Mouse (Mus musculus) left cerebral cortex, postnatal 14 days (tissue): ENCODE data around the gene Gm10600. TPM values are rescaled to one million over a fixed set of nuclear protein-coding genes. Genes with fewer than 3 reads are reported as not detected.
"Not testable (repeated sequence)": the region's sequence is repeated elsewhere in the genome, so short reads cannot be mapped to it uniquely, and the experiment has no call there.

ENCODE experiments used
- DNase-seq, 2 experiments: peaks; one replicate each; pipeline ENCODE4 v3.0.0; 2021 to 2022; ENCODE audit warnings: low spot score in 2 of 2, mixed read lengths in 1 of 2
- intact Hi-C: fragments of 180-260 bp; cut with DNase I; formaldehyde crosslinking; loops from one replicate; pipeline ENCODE4 v1.15.1; 2025
- long read RNA-seq, 2 experiments: library from polyadenylated mRNA; stranded (forward); transcript quantifications; one replicate each; pipeline ENCODE4 v2.0.0; 2021
- total RNA-seq, 2 experiments: library from RNA; stranded (reverse); gene quantifications; 2 replicates each; pipeline ENCODE4 v1.2.3; 2021

The Gm10600 gene
- total RNA-seq: 10 to 100 TPM in 1 of 2 experiments, 1 to 10 TPM in 1; 7.9 to 15.5 TPM
- long read RNA-seq, experiment 1: 0 reads
- long read RNA-seq, experiment 2: 0 reads

DNA sequence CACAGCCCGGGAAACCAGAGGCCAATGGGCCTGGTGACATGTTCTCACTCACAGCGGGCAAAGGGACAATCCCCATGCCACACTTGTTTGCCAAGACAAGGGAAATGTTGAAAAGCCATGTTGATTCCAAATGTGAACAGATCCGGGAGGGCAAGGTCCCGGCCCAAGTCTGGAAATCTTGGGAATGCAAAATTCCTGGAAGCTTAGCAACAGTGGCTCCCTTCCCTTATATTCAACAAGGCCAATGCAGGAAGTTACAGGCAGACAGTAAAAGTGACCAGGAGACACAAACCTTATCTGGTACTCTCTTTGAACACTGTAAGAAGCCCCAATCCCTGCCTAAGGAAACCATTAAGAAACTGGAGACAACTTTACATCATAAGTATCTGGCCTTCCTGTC, at the start of gene Gm10600:
Gm10600 (plus strand) TSS at position 301 of the 400 bp plus-strand sequence.
- DNase-seq, intact Hi-C loops: not testable (repeated sequence)

DNA sequence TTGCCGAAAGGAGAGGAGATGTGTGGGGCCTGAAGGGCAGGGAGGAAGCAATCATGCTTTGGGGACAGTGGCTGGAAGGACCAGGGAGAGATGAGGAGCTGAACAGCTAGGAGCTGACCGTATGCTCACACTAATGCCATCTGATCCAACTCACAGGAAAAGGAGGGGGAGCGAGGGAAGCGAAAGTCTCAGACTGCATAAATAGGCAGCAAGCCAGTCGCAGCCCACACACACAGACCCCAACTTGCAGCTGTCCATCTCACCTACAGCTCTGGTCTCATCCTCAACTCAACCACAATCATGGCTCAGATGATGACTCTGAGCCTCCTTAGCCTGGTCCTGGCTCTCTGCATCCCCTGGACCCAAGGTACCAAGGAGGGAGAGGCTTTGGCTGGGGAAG, 15.0 kb downstream of the Gm10600 start, which contains the start of gene Ccl21b:
Ccl21b (plus strand) TSS at position 301 of the 400 bp plus-strand sequence.
- DNase-seq, intact Hi-C loops: not testable (repeated sequence)

Other genes with a start within 250 kb of the Gm10600 start
- gene Gm21093, start 205.9 kb upstream of the Gm10600 start, total RNA-seq: 1 to 10 TPM; 6.0 to 8.5 TPM
- gene Gm3893, start 149.4 kb upstream of the Gm10600 start, total RNA-seq: not detected
- gene Gm13304, start 125.8 kb upstream of the Gm10600 start, total RNA-seq: 10 to 100 TPM; 23.3 to 29.3 TPM
- gene Gm13306, start 87.2 kb upstream of the Gm10600 start, total RNA-seq: 10 to 100 TPM; 30.9 to 68.6 TPM
- gene Gm13305, start 72.0 kb upstream of the Gm10600 start, total RNA-seq: 1 to 10 TPM; 1.0 to 1.4 TPM
- not detected for gene Ccl21b, start 15.1 kb downstream of the Gm10600 start, total RNA-seq
- not detected for gene Gm21953, start 53.6 kb downstream of the Gm10600 start, total RNA-seq
- not detected for gene Fam205a3, start 77.7 kb downstream of the Gm10600 start, total RNA-seq
- not detected for gene Gm21586, start 198.7 kb downstream of the Gm10600 start, total RNA-seq
- gene Gm2163, start 226.1 kb downstream of the Gm10600 start, total RNA-seq: 1 to 10 TPM; 6.0 to 6.9 TPM